Comparison of ENCODE assay signal across 7 mouse cellular contexts in the genomic region with DNA sequence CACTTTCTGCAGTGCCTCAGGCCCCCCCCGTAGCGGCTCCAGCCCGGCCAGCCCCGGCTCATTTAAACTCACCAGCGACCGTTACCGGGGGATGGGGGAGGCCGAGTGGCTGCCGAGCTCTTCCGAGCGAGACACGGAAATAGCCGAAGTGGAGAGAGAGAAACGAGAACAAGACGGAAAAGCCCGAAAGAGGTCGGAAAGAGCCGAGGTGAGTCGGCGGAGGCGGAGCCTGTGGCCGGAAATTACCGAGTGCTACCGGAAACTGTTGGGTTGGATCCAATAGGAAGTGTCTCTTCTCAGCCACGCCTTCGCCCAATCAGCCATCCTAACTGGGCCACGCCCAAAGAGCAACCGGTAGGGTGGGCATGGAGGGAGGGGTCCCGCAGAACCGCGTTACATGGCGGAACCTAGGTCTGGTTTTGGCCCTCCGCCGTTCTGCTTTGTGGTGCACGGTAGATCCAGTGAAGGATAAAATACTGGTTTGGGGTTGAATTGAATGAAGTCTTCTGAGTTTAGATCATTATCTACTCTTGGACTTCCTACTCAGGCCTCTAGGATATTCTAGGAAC. TPM values are rescaled to one million over a fixed set of nuclear protein-coding genes. Genes with fewer than 3 reads are reported as not detected.
DNase-seq lines count a peak whose midpoint lies in the region; ATAC-seq lines count a peak whose summit lies in the region.

A gene (minus strand): TSS at position 215 of the 569 bp plus-strand sequence.
A gene (plus strand): TSS at position 258 of the 569 bp plus-strand sequence.

- peak within 1 kb of the TSS; percentile 87 for H3K27ac ChIP-seq in intestine, embryonic 15.5 days
- H3K27ac ChIP-seq in midbrain, embryonic 10.5 days (replicated peaks) = peak within 1 kb of the TSS; percentile 98

- H3K4me2 ChIP-seq in intestine, embryonic 15.5 days (replicated peaks) = peak within 1 kb of the TSS; percentile 67

- peak within 1 kb of the TSS; percentile 99 for H3K9ac ChIP-seq in intestine, embryonic 15.5 days

- no peaks in the 10 kb centered on the region for H3K9me3 ChIP-seq in intestine, embryonic 15.5 days
- H3K9me3 ChIP-seq in midbrain, embryonic 10.5 days (replicated peaks) = no peaks in the 10 kb centered on the region

- peak; percentile 98 for DNase-seq in adrenal gland, adult 2 months
- peak; percentile 98 for DNase-seq in embryo, embryonic 11.5 days (ENCODE audit: low read depth, low spot score)
- DNase-seq in gastrocnemius, postnatal 36 days = peak; percentile 95 to 100
- DNase-seq in left cerebral cortex, postnatal 25 days (ENCODE audit: low spot score in 2 of 2) = peak; percentile 100
- DNase-seq in midbrain, embryonic 10.5 days (ENCODE audit: low spot score) = peak; percentile 100
- peak; percentile 100 for DNase-seq in right cerebral cortex, postnatal 4 days

- peak within 1 kb of the TSS; percentile 79 for H3K4me3 ChIP-seq in intestine, embryonic 15.5 days (replicated peaks)
- H3K4me3 ChIP-seq in midbrain, embryonic 10.5 days = peak within 1 kb of the TSS; percentile 84

- peak; percentile 97 for ATAC-seq in intestine, embryonic 15.5 days

- no peaks in the 10 kb centered on the region for H3K36me3 ChIP-seq in intestine, embryonic 15.5 days
- H3K36me3 ChIP-seq in midbrain, embryonic 10.5 days = peaks cover 17% of the 10 kb centered on the region

- WGBS in intestine, embryonic 15.5 days = under 1% methylated on average over 35 of the region's 35 CpGs
- WGBS in midbrain, embryonic 10.5 days = under 1% methylated on average over 35 of the region's 35 CpGs

- H3K4me1 ChIP-seq in intestine, embryonic 15.5 days (replicated peaks) = no peaks in the 10 kb centered on the region
- peaks cover 26% of the 10 kb centered on the region for H3K4me1 ChIP-seq in midbrain, embryonic 10.5 days

- no peaks in the 10 kb centered on the region for H3K27me3 ChIP-seq in intestine, embryonic 15.5 days (replicated peaks)
- no peaks in the 10 kb centered on the region for H3K27me3 ChIP-seq in midbrain, embryonic 10.5 days (ENCODE audit: low read depth, poor library complexity, severe bottlenecking)

- intact Hi-C loops in gastrocnemius, postnatal 36 days (cut with DNase I) = no loop called here
- intact Hi-C loops in left cerebral cortex, postnatal 25 days (cut with DNase I) = no loop called here

RNA-seq across cellular contexts. Expression of the first gene that starts in this region (rescaled TPM):
- total RNA-seq in adrenal gland, adult 2 months (2021) = 10 to 100 TPM; 69.2 to 76.1 TPM
- 1.9 and 2.2 TPM in 2 replicates for polyA plus RNA-seq in adrenal gland, adult 2 months (2012; rRNA removed)
- 10 to 100 TPM; 24.9 to 25.2 TPM for total RNA-seq in gastrocnemius, postnatal 36 days (2021)
- polyA plus RNA-seq in intestine, embryonic 15.5 days (2015; fragmentation: Nextera tagmentation; extraction: Ambion mirVana) = 31.2 and 33.8 TPM in 2 replicates
- total RNA-seq in left cerebral cortex, postnatal 25 days (2021) = 10 to 100 TPM; 61.3 to 63.0 TPM
- polyA plus RNA-seq in midbrain, embryonic 10.5 days (2016; fragmentation: Nextera tagmentation; extraction: Ambion mirVana) = 47.3 and 53.5 TPM in 2 replicates

RNA-seq across cellular contexts. Expression of the second gene that starts in this region (rescaled TPM):
- 1 to 10 TPM; 2.2 to 3.1 TPM for total RNA-seq in adrenal gland, adult 2 months (2021)
- 0.40 and 1.6 TPM in 2 replicates for polyA plus RNA-seq in adrenal gland, adult 2 months (2012; rRNA removed)
- 1 to 10 TPM; 5.5 to 6.4 TPM for total RNA-seq in gastrocnemius, postnatal 36 days (2021)
- 4.3 and 6.4 TPM in 2 replicates for polyA plus RNA-seq in intestine, embryonic 15.5 days (2015; fragmentation: Nextera tagmentation; extraction: Ambion mirVana)
- total RNA-seq in left cerebral cortex, postnatal 25 days (2021) = 10 to 100 TPM; 35.5 to 43.3 TPM
- polyA plus RNA-seq in midbrain, embryonic 10.5 days (2016; fragmentation: Nextera tagmentation; extraction: Ambion mirVana) = 0.94 and 1.2 TPM in 2 replicates

Comparison
In these comparisons a context has a peak if more than half of its experiments do, and no peak if none do; other contexts are left out.
1. Peak in every context shown above with its lines: DNase-seq, ATAC-seq, H3K4me3 ChIP-seq and H3K27ac ChIP-seq.
2. RNA of the second gene that starts in this region (total RNA-seq): 35.5 to 43.3 TPM in left cerebral cortex, postnatal 25 days; 5.5 to 6.4 TPM in gastrocnemius, postnatal 36 days and 2.2 to 3.1 TPM in adrenal gland, adult 2 months; every median in the first group is over 4 times any median in the second.